26 mouse cellular contexts compared by ENCODE assay signal in the genomic region with DNA sequence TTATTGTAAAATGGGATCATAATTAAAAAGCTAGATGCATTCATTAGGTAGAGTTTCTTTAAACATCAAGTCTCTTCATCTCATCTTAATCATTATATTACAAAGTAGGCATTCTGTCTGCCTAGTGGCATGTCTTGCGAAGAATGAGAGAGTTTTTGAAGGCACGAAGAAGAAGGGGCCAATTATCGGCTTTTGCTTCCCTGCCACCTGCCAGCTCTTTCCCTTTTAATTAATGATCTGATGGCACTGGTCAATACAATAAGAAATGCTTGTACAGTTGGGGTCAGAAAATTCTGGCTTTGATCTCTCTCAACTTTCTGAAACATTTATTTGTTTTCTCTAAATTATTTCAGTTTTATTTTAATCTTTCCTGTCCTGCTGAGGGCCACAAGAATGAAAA.
"Had no signal": no experiment of that assay in that cellular context is flagged by ENCODE, and none has a peak within 500 bp of the region (broad histone marks: within the 10 kb centered on the region; RNA-seq: fewer than 3 reads in every experiment).

No protein-coding gene starts in this region.

- H3K9ac ChIP-seq: kidney, embryonic 15.5 days; limb, embryonic 13.5 days; liver, embryonic 12.5 days; liver, embryonic 15.5 days; lung, embryonic 15.5 days; midbrain, embryonic 13.5 days; neural tube, embryonic 13.5 days had no signal

- DNase-seq: kidney, adult 8-10 months; kidney, postnatal 10 days; kidney, postnatal 36 days; layer of hippocampus, postnatal 36 days; left cerebral cortex, postnatal 4 days; liver; lung, adult 18-20 months; lung, postnatal 10 days; lung, postnatal 36 days; right cerebral cortex, adult 18-20 months; right cerebral cortex, postnatal 14 days; right cerebral cortex, postnatal 4 days; thymus, postnatal 25 days had no signal

- H3K27me3 ChIP-seq: kidney, embryonic 15.5 days; liver, embryonic 12.5 days; liver, embryonic 15.5 days; lung, embryonic 15.5 days; megakaryocyte, embryonic 14.5 days; midbrain, embryonic 13.5 days; neural tube, embryonic 13.5 days had no signal

- H3K27ac ChIP-seq: kidney, embryonic 15.5 days; left cerebral cortex, adult 2 months; limb, embryonic 13.5 days; liver, embryonic 12.5 days; liver, embryonic 15.5 days; lung, embryonic 15.5 days; midbrain, embryonic 10.5 days; midbrain, embryonic 13.5 days; neural tube, embryonic 13.5 days; stomach, postnatal 0 days had no signal

- ATAC-seq: liver, embryonic 12.5 days; midbrain, embryonic 13.5 days; midbrain, embryonic 16.5 days had no signal

- H3K9me3 ChIP-seq: kidney, embryonic 15.5 days; limb, embryonic 13.5 days; liver, embryonic 12.5 days; liver, embryonic 15.5 days; lung, embryonic 15.5 days; megakaryocyte, embryonic 14.5 days; midbrain, embryonic 10.5 days; midbrain, embryonic 13.5 days; neural tube, embryonic 13.5 days had no signal

- H3K4me3 ChIP-seq: kidney, embryonic 15.5 days; left cerebral cortex, adult 2 months; limb, embryonic 13.5 days; liver, embryonic 12.5 days; liver, embryonic 15.5 days; lung, embryonic 15.5 days; megakaryocyte, embryonic 14.5 days; midbrain, embryonic 10.5 days; midbrain, embryonic 13.5 days; myocyte; neural tube, embryonic 13.5 days had no signal

- H3K4me1 ChIP-seq: liver, embryonic 12.5 days; liver, embryonic 15.5 days; midbrain, embryonic 13.5 days; neural tube, embryonic 13.5 days had no signal

- H3K36me3 ChIP-seq: kidney, embryonic 15.5 days; limb, embryonic 13.5 days; liver, embryonic 12.5 days; liver, embryonic 15.5 days; lung, embryonic 15.5 days; midbrain, embryonic 10.5 days; midbrain, embryonic 13.5 days; neural tube, embryonic 13.5 days had no signal

- H3K4me2 ChIP-seq: kidney, embryonic 15.5 days; limb, embryonic 13.5 days; liver, embryonic 12.5 days; liver, embryonic 15.5 days; lung, embryonic 15.5 days; midbrain, embryonic 13.5 days; neural tube, embryonic 13.5 days had no signal
